Comparison of ENCODE assay signal across 10 mouse cellular contexts in the genomic region with DNA sequence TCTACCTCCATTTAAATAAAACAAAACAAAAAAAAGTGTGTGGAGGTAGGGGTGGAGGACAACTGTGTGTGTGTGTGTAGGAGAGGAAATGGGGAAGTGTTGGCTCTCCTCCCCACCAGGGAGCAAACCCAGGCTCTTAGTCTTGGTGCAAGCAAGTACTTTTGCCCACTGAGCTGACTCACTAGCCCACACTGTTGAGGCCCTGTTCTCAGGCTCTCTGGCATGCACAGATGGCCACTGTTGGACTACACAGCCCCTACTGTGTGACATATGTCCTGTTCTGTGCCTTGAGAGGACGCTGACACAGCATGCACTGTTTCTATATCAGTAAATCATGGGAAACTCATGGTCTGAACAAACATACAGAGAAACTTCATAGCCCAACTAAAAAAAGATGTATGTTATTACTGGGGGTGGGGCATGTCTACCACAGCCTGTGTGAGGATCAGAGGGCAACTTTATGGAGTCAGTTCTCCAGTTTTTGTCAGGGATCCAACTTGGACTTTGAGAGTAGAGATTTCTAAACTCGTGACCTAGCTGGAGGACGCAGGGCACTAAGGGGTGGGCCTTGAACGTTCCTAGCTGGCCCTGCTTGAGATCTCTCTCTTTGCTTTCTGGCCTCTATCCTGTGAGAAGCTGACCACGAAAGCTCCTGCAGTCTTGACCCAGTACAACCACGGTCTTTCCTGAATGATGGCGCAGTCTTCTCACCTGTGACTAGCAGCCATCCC. TPM values are rescaled to one million over a fixed set of nuclear protein-coding genes. Genes with fewer than 3 reads are reported as not detected.
DNase-seq lines count a peak whose midpoint lies in the region; ATAC-seq lines count a peak whose summit lies in the region.
"Had no signal": no experiment of that assay in that cellular context is flagged by ENCODE, and none has a peak within 500 bp of the region (broad histone marks: within the 10 kb centered on the region; RNA-seq: fewer than 3 reads in every experiment).

No protein-coding gene starts in this region.

- ATAC-seq in embryonic facial prominence, embryonic 13.5 days (ENCODE audit: insufficient number of reproducible peaks, insufficient read depth, low FRiP score, low TSS enrichment, low read depth) = no peak
- peak; percentile 18 for ATAC-seq in lung, embryonic 16.5 days (ENCODE audit: low read depth)
- ATAC-seq in stomach, embryonic 16.5 days (ENCODE audit: insufficient read depth, low FRiP score) = peak; percentile 15

- H3K9me3 ChIP-seq in embryonic facial prominence, embryonic 13.5 days = no peaks in the 10 kb centered on the region
- H3K9me3 ChIP-seq in embryonic facial prominence, embryonic 10.5 days = no peaks in the 10 kb centered on the region
- H3K9me3 ChIP-seq in lung, embryonic 16.5 days (ENCODE audit: control insufficient read depth, low read length) = no peaks in the 10 kb centered on the region
- no peaks in the 10 kb centered on the region for H3K9me3 ChIP-seq in stomach, embryonic 16.5 days (replicated peaks; ENCODE audit: control insufficient read depth, low read length)
- H3K9me3 ChIP-seq: limb, embryonic 12.5 days had no signal

- no peak overlapping the region for H3K4me3 ChIP-seq in embryonic facial prominence, embryonic 13.5 days
- no peak overlapping the region for H3K4me3 ChIP-seq in embryonic facial prominence, embryonic 10.5 days
- H3K4me3 ChIP-seq in lung, embryonic 16.5 days (ENCODE audit: low read length) = no peak overlapping the region
- no peak overlapping the region for H3K4me3 ChIP-seq in stomach, embryonic 16.5 days (replicated peaks; ENCODE audit: low read length)
- H3K4me3 ChIP-seq: limb, embryonic 12.5 days had no signal

- no peak overlapping the region; the same call in 1 of the 2 replicates for H3K9ac ChIP-seq in embryonic facial prominence, embryonic 13.5 days
- H3K9ac ChIP-seq in lung, embryonic 16.5 days (ENCODE audit: low read length) = no peak overlapping the region
- H3K9ac ChIP-seq in stomach, embryonic 16.5 days (ENCODE audit: low read length) = no peak overlapping the region; the same call in 1 of the 2 replicates
- H3K9ac ChIP-seq: limb, embryonic 12.5 days had no signal

- H3K4me2 ChIP-seq in embryonic facial prominence, embryonic 13.5 days = no peak overlapping the region
- no peak overlapping the region for H3K4me2 ChIP-seq in lung, embryonic 16.5 days (ENCODE audit: low read depth, low read length)
- H3K4me2 ChIP-seq in stomach, embryonic 16.5 days (ENCODE audit: low read depth, low read length) = no peak overlapping the region
- H3K4me2 ChIP-seq: limb, embryonic 12.5 days had no signal

- H3K27ac ChIP-seq in embryonic facial prominence, embryonic 13.5 days = peak overlapping the region; percentile 4
- H3K27ac ChIP-seq in embryonic facial prominence, embryonic 10.5 days (replicated peaks) = no peak overlapping the region
- 0 out of 2 replicates have a peak overlapping the region, but pooled peaks have one; percentile 30 for H3K27ac ChIP-seq in lung, embryonic 16.5 days (ENCODE audit: low read length)
- peak overlapping the region; percentile 50 for H3K27ac ChIP-seq in stomach, embryonic 16.5 days (ENCODE audit: low read length)

- DNase-seq in embryonic facial prominence, embryonic 10.5 days (ENCODE audit: low spot score) = no peak
- no peak for DNase-seq in lung, postnatal 25 days (ENCODE audit: low spot score)
- peak; percentile 54 for DNase-seq in kidney, adult 18-20 months
- no peak for DNase-seq in thymus, adult 18-20 months
- no peak for DNase-seq in layer of hippocampus, adult 9-10 months (ENCODE audit: low spot score)

- 87% methylated on average over 7 of the region's 7 CpGs for WGBS in embryonic facial prominence, embryonic 13.5 days
- WGBS in embryonic facial prominence, embryonic 10.5 days = 90% methylated on average over 7 of the region's 7 CpGs
- 62% methylated on average over 7 of the region's 7 CpGs for WGBS in lung, embryonic 16.5 days
- 66% methylated on average over 7 of the region's 7 CpGs for WGBS in stomach, embryonic 16.5 days

- H3K4me1 ChIP-seq in embryonic facial prominence, embryonic 13.5 days = 0 out of 2 replicates have a peak, but pooled peaks cover 2% of the 10 kb centered on the region
- no peaks in the 10 kb centered on the region for H3K4me1 ChIP-seq in embryonic facial prominence, embryonic 10.5 days
- H3K4me1 ChIP-seq in lung, embryonic 16.5 days (replicated peaks; ENCODE audit: control insufficient read depth, insufficient read depth, low read length) = peaks cover 9% of the 10 kb centered on the region; the same call in 1 of the 2 replicates
- 0 out of 2 replicates have a peak, but pooled peaks cover 8% of the 10 kb centered on the region for H3K4me1 ChIP-seq in stomach, embryonic 16.5 days (ENCODE audit: control insufficient read depth, insufficient read depth, low read length)
- H3K4me1 ChIP-seq: limb, embryonic 12.5 days had no signal

- peaks cover 75% of the 10 kb centered on the region for H3K36me3 ChIP-seq in embryonic facial prominence, embryonic 13.5 days
- H3K36me3 ChIP-seq in embryonic facial prominence, embryonic 10.5 days (replicated peaks) = peaks cover 86% of the 10 kb centered on the region
- peaks cover 44% of the 10 kb centered on the region for H3K36me3 ChIP-seq in lung, embryonic 16.5 days (ENCODE audit: control insufficient read depth, insufficient read depth, low read length)
- H3K36me3 ChIP-seq in stomach, embryonic 16.5 days (ENCODE audit: control insufficient read depth, insufficient read depth, low read length) = peaks cover 28% of the 10 kb centered on the region

- no peaks in the 10 kb centered on the region for H3K27me3 ChIP-seq in embryonic facial prominence, embryonic 13.5 days
- no peaks in the 10 kb centered on the region for H3K27me3 ChIP-seq in embryonic facial prominence, embryonic 10.5 days (replicated peaks; ENCODE audit: low read depth, poor library complexity, severe bottlenecking)
- H3K27me3 ChIP-seq in lung, embryonic 16.5 days (ENCODE audit: control insufficient read depth, insufficient read depth, low read depth, low read length) = no peaks in the 10 kb centered on the region
- H3K27me3 ChIP-seq in stomach, embryonic 16.5 days (ENCODE audit: control insufficient read depth, insufficient read depth, low read length) = no peaks in the 10 kb centered on the region
- H3K27me3 ChIP-seq: limb, embryonic 12.5 days had no signal

RNA-seq across cellular contexts. Expression of gene Ccdc8, which starts 10.9 kb away (rescaled TPM):
- 20.7 and 22.1 TPM in 2 replicates for polyA plus RNA-seq in embryonic facial prominence, embryonic 13.5 days (2015; fragmentation: Nextera tagmentation; extraction: Ambion mirVana)
- polyA plus RNA-seq in embryonic facial prominence, embryonic 10.5 days (2016; fragmentation: Nextera tagmentation; extraction: Ambion mirVana) = 10.5 and 11.9 TPM in 2 replicates
- 41.7 and 43.8 TPM in 2 replicates for polyA plus RNA-seq in lung, embryonic 16.5 days (2015; fragmentation: Nextera tagmentation; extraction: Ambion mirVana)
- polyA plus RNA-seq in stomach, embryonic 16.5 days (2015; fragmentation: Nextera tagmentation; extraction: Ambion mirVana) = 40.4 and 45.1 TPM in 2 replicates

RNA-seq across cellular contexts. Expression of gene Gm42372, which starts 20.5 kb away (rescaled TPM):
- 0.18 and 0.25 TPM in 2 replicates for polyA plus RNA-seq in embryonic facial prominence, embryonic 13.5 days (2015; fragmentation: Nextera tagmentation; extraction: Ambion mirVana)
- 0.59 and 0.86 TPM in 2 replicates for polyA plus RNA-seq in embryonic facial prominence, embryonic 10.5 days (2016; fragmentation: Nextera tagmentation; extraction: Ambion mirVana)
- 0.15 and 0.29 TPM in 2 replicates for polyA plus RNA-seq in lung, embryonic 16.5 days (2015; fragmentation: Nextera tagmentation; extraction: Ambion mirVana)
- polyA plus RNA-seq in stomach, embryonic 16.5 days (2015; fragmentation: Nextera tagmentation; extraction: Ambion mirVana) = 0.25 and 0.35 TPM in 2 replicates
- polyA plus RNA-seq: C2C12 had no signal

RNA-seq across cellular contexts. Expression of gene Ppp5c, which starts 24.3 kb away (rescaled TPM):
- 109 and 112 TPM in 2 replicates for polyA plus RNA-seq in embryonic facial prominence, embryonic 13.5 days (2015; fragmentation: Nextera tagmentation; extraction: Ambion mirVana)
- 138 and 146 TPM in 2 replicates for polyA plus RNA-seq in embryonic facial prominence, embryonic 10.5 days (2016; fragmentation: Nextera tagmentation; extraction: Ambion mirVana)
- 104 and 105 TPM in 2 replicates for polyA plus RNA-seq in lung, embryonic 16.5 days (2015; fragmentation: Nextera tagmentation; extraction: Ambion mirVana)
- polyA plus RNA-seq in stomach, embryonic 16.5 days (2015; fragmentation: Nextera tagmentation; extraction: Ambion mirVana) = 87.9 and 95.6 TPM in 2 replicates

RNA-seq across cellular contexts. Expression of gene Pnmal1, which starts 43.9 kb away (rescaled TPM):
- 1.2 and 1.7 TPM in 2 replicates for polyA plus RNA-seq in embryonic facial prominence, embryonic 13.5 days (2015; fragmentation: Nextera tagmentation; extraction: Ambion mirVana)
- 3.4 and 4.0 TPM in 2 replicates for polyA plus RNA-seq in embryonic facial prominence, embryonic 10.5 days (2016; fragmentation: Nextera tagmentation; extraction: Ambion mirVana)
- 0.20 and 0.49 TPM in 2 replicates for polyA plus RNA-seq in lung, embryonic 16.5 days (2015; fragmentation: Nextera tagmentation; extraction: Ambion mirVana)
- 3.2 and 3.4 TPM in 2 replicates for polyA plus RNA-seq in stomach, embryonic 16.5 days (2015; fragmentation: Nextera tagmentation; extraction: Ambion mirVana)
- polyA plus RNA-seq: C2C12 had no signal

RNA-seq across cellular contexts. Expression of gene Hif3a, which starts 58.8 kb away (rescaled TPM):
- 14.7 and 16.5 TPM in 2 replicates for polyA plus RNA-seq in embryonic facial prominence, embryonic 13.5 days (2015; fragmentation: Nextera tagmentation; extraction: Ambion mirVana)
- 5.6 and 5.7 TPM in 2 replicates for polyA plus RNA-seq in embryonic facial prominence, embryonic 10.5 days (2016; fragmentation: Nextera tagmentation; extraction: Ambion mirVana)
- polyA plus RNA-seq in lung, embryonic 16.5 days (2015; fragmentation: Nextera tagmentation; extraction: Ambion mirVana) = 56.0 and 57.0 TPM in 2 replicates
- 49.6 and 60.1 TPM in 2 replicates for polyA plus RNA-seq in stomach, embryonic 16.5 days (2015; fragmentation: Nextera tagmentation; extraction: Ambion mirVana)
- polyA plus RNA-seq: C2C12 had no signal
